Mouse (Mus musculus) lung, postnatal 4 days (tissue): ENCODE results near the gene Gm20219.
A peak's percentile ranks its signal among the peaks of the same experiment; 100 is the strongest.

Experiments
- DNase-seq, 2 experiments: peaks; one replicate each; pipeline ENCODE4 v3.0.0; 2021

Gene Gm20219

GRCm38 (mm10) chr17:56554122-56554551, at the start of gene Gm20219:
Gene Gm20219, minus strand, starts transcription at chr17:56554387.
- peak; percentile 66 to 84 for DNase-seq

GRCm38 (mm10) chr17:56604070-56604380, 49.8 kb upstream of the Gm20219 start:
- DNase-seq, result peak in 1 of 2 experiments; percentile 19

- DNase-seq, result peak in 1 of 2 experiments; percentile 18
These were observed 49.2 kb upstream of the Gm20219 start for GRCm38 (mm10) chr17:56603186-56604069.

- peak; percentile 22 to 77 for DNase-seq
These were observed 39.5 kb upstream of the Gm20219 start for GRCm38 (mm10) chr17:56593527-56594271.

- no peak for DNase-seq
These were observed 38.4 kb upstream of the Gm20219 start for GRCm38 (mm10) chr17:56592553-56592952.

GRCm38 (mm10) chr17:56588921-56589320, 34.7 kb upstream of the Gm20219 start:
- DNase-seq, result no peak

- DNase-seq, result no peak
These were observed 33.6 kb upstream of the Gm20219 start for GRCm38 (mm10) chr17:56587773-56588172.

- peak in 1 of 2 experiments; percentile 71 for DNase-seq
These were observed 31.1 kb upstream of the Gm20219 start for GRCm38 (mm10) chr17:56585171-56585821.

- peak; percentile 100 for DNase-seq
These were observed 30.3 kb upstream of the Gm20219 start, which contains the start of the genes Safb2 and Safb for GRCm38 (mm10) chr17:56584257-56585130. Gene Safb2, minus strand, starts transcription at chr17:56584585. Gene Safb, plus strand, starts transcription at chr17:56584825.

- DNase-seq, result peak; percentile 61 to 62
These were observed 29.5 kb upstream of the Gm20219 start for GRCm38 (mm10) chr17:56583611-56584256.

GRCm38 (mm10) chr17:56583071-56583470, 28.9 kb upstream of the Gm20219 start:
- DNase-seq, result no peak

GRCm38 (mm10) chr17:56572939-56573338, 18.8 kb upstream of the Gm20219 start:
- no peak for DNase-seq

- no peak for DNase-seq
These were observed 18.0 kb upstream of the Gm20219 start for GRCm38 (mm10) chr17:56572154-56572553.

- DNase-seq, result no peak
These were observed 16.1 kb upstream of the Gm20219 start for GRCm38 (mm10) chr17:56570287-56570686.

GRCm38 (mm10) chr17:56567370-56567769, 13.2 kb upstream of the Gm20219 start:
- no peak for DNase-seq

- no peak for DNase-seq
These were observed 12.7 kb upstream of the Gm20219 start for GRCm38 (mm10) chr17:56566918-56567317.

GRCm38 (mm10) chr17:56566293-56566692, 12.1 kb upstream of the Gm20219 start:
- DNase-seq, result no peak

- DNase-seq, result no peak
These were observed 7.7 kb upstream of the Gm20219 start for GRCm38 (mm10) chr17:56561866-56562265.

- no peak for DNase-seq
These were observed 5.9 kb upstream of the Gm20219 start for GRCm38 (mm10) chr17:56560131-56560530.

GRCm38 (mm10) chr17:56559386-56559785, 5.2 kb upstream of the Gm20219 start:
- DNase-seq, result no peak

- DNase-seq, result peak; percentile 64 to 75
These were observed 4.3 kb upstream of the Gm20219 start for GRCm38 (mm10) chr17:56558448-56558847.
